Mouse (Mus musculus) liver, embryonic 14.5 days (tissue): Measurements from ENCODE around the gene Ryr1. TPM values are rescaled to one million over a fixed set of nuclear protein-coding genes. Genes with fewer than 3 reads are reported as not detected.

ENCODE experiments used
- ATAC-seq: fragments of 200-750 bp; cut with Nextera tagmentation; 2 replicates; pipeline ENCODE4 v1.8.0; 2017; ENCODE audit warnings: moderate number of reproducible peaks, mild to moderate bottlenecking, moderate library complexity; ENCODE audit not compliant: insufficient read depth
- DNase-seq, 3 experiments: peaks; one replicate each; pipeline ENCODE4 v3.0.0-alpha.2; 2012 to 2013; ENCODE audit warnings: low read depth in 3 of 3, low spot score in 3 of 3
- H3K27ac ChIP-seq: fragments of 300-500 bp; sonication (generic); 2 replicates; pipeline ENCODE4 v1.5.1; 2014; ENCODE audit warnings: moderate library complexity, mild to moderate bottlenecking, control low read depth, inconsistent platforms
- H3K27me3 ChIP-seq: fragments of 300-500 bp; sonication (generic); 2 replicates; pipeline ENCODE4 v1.6.1; 2014; ENCODE audit warnings: mild to moderate bottlenecking, low read length, moderate library complexity; ENCODE audit not compliant: control insufficient read depth, insufficient read depth
- H3K36me3 ChIP-seq: fragments of 300-500 bp; sonication (generic); replicated peaks from 2 replicates; pipeline ENCODE4 v1.6.1; 2014; ENCODE audit warnings: low read depth; ENCODE audit not compliant: control insufficient read depth, insufficient read depth
- H3K4me1 ChIP-seq, 2 experiments: fragments of 200-500 bp in 1 of 2; fragments of 300-500 bp in 1 of 2; sonication (generic) in 1 of 2; replicated peaks; 2 replicates each; pipeline ENCODE4 v1.6.1; 2012 to 2014; ENCODE audit warnings: antibody characterized with exemption in 1 of 2, inconsistent platforms in 1 of 2, low read length in 1 of 2; ENCODE audit not compliant: control insufficient read depth in 2 of 2, insufficient read depth in 2 of 2
- H3K4me2 ChIP-seq: fragments of 300-500 bp; sonication (generic); 2 replicates; pipeline ENCODE4 v1.6.1; 2014; ENCODE audit warnings: low read depth, mild to moderate bottlenecking, control low read depth, moderate library complexity
- H3K4me3 ChIP-seq, 2 experiments: fragments of 200-500 bp in 1 of 2; fragments of 300-500 bp in 1 of 2; sonication (generic) in 1 of 2; 2 replicates each; pipeline ENCODE4 v1.5.1; 2012 to 2014; ENCODE audit warnings: low read depth in 2 of 2, low read length in 2 of 2, mild to moderate bottlenecking in 2 of 2, control low read depth in 1 of 2, inconsistent platforms in 1 of 2, moderate library complexity in 1 of 2; ENCODE audit not compliant: insufficient read depth in 1 of 2
- H3K9ac ChIP-seq: fragments of 300-500 bp; sonication (generic); replicated peaks from 2 replicates; pipeline ENCODE4 v1.6.1; 2014; ENCODE audit warnings: mild to moderate bottlenecking, control low read depth, moderate library complexity
- H3K9me3 ChIP-seq: fragments of 300-500 bp; sonication (generic); 2 replicates; pipeline ENCODE4 v1.6.1; 2016; ENCODE audit warnings: low read length, mixed read lengths; ENCODE audit not compliant: control insufficient read depth
- CTCF ChIP-seq: IDR thresholded peaks from 2 replicates; pipeline ENCODE4 v1.5.1; 2016; ENCODE audit warnings: antibody characterized with exemption, low read depth, control low read depth
- EP300 ChIP-seq: IDR thresholded peaks from 2 replicates; pipeline ENCODE4 v1.6.1; 2016; ENCODE audit warnings: antibody characterized with exemption, low read depth
- WGBS: fragments of 180-500 bp; shearing (Covaris S2); extraction: QIAGEN DNeasy Blood & Tissue Kit; methylation state at CpG from one replicate; pipeline ENCODE4 v1.1.7; 2014; ENCODE audit not compliant: insufficient replicate concordance; 5-methylcytosine and 5-hydroxymethylcytosine counted together
- polyA plus RNA-seq, 2 experiments: library from polyadenylated mRNA; depleted of rRNA in 1 of 2; stranded (reverse) in 1 of 2; unstranded in 1 of 2; fragments of >200 nt; fragmentation: Nextera tagmentation in 1 of 2; extraction: Ambion mirVana in 1 of 2; gene quantifications; 2 replicates each; pipeline versions ENCODE4 v1.2.1 to v1.2.3; 2012 to 2014

Ryr1 gene
- polyA plus RNA-seq, 2 experiments, result 0.06 to 0.08 TPM

DNA sequence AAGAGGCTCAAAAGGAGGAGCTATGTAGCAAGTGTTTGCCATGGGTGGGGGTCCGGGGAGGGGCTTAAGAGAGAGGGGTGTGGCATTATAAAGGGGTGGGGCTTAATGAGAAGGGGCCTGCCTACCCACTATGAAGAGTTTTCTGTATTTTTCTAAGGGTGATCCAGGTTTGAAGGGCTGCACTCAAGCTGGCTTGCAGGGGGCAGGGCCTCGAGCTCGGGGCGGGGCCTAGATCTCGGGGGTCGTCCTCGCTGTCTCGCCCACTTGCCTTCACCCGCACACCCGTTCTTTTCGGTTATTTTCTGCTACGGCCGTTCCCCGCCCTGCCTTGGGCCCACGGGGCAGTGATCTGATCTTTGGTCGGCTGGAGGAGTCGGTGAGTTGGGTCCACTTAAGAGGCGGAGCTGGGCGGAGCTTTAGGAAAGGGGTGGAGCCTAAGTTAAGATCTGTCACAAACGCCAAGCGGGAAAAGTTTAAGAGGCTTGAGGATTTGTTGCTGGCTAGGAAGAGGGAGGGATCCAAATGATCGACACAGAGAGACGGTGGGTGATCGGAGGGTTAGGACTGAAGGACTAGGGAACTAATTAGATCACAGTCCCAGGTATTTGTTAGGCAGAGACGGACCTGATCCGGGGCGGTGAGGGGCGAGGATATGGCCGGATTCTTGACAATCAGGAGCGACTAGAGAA, 45.2 kb upstream of the Ryr1 start, which contains the start of the genes Ggn and Spred3:
Gene Ggn (plus strand): TSS at position 145 of the 689 bp plus-strand sequence.
Gene Spred3 (minus strand): TSS at position 346 of the 689 bp plus-strand sequence.
- Histone ChIP-seq H3K4me1 (peaks cover 2 to 6% of the 10 kb centered on the region in 2 experiments; a peak in 1 of 4 replicates), H3K9me3 (no peaks in the 10 kb centered on the region), H3K4me2 (peak within 1 kb of the TSS; percentile 61), H3K27me3 (peaks cover 54% of the 10 kb centered on the region), H3K27ac (no peak within 1 kb of the TSS), H3K9ac (peak within 1 kb of the TSS; percentile 7; the same call in 1 of the 2 replicates), H3K36me3 (peaks cover 7% of the 10 kb centered on the region), H3K4me3 (peak within 1 kb of the TSS; percentile 35 to 53)
- ATAC-seq, result peak; percentile 53
- DNase-seq, result peak; percentile 52 to 71 (median 56)
- under 1% methylated on average over 30 of the region's 30 CpGs for WGBS
- no peak for TF ChIP-seq CTCF
- no peak for TF ChIP-seq EP300

- Histone ChIP-seq H3K27me3 (peaks cover 54% of the 10 kb centered on the region), H3K36me3 (peaks cover 4% of the 10 kb centered on the region), H3K4me2 (peak overlapping the region; percentile 61), H3K27ac (no peak overlapping the region), H3K9me3 (no peaks in the 10 kb centered on the region), H3K9ac (no peak overlapping the region), H3K4me1 (peaks cover 2 to 6% of the 10 kb centered on the region in 2 experiments; a peak in 1 of 4 replicates), H3K4me3 (peak overlapping the region; percentile 34 to 53)
- ATAC-seq (peak; percentile 53; the same call in 1 of the 2 replicates), DNase-seq (peak in 1 of 3 experiments; percentile 42)
- TF ChIP-seq CTCF, result no peak
- TF ChIP-seq EP300, result no peak
- WGBS, result 1% methylated on average over 38 of the region's 39 CpGs
Measured at GRCm38 (mm10) chr7:29169231-29170065, 44.5 kb upstream of the Ryr1 start.

DNA sequence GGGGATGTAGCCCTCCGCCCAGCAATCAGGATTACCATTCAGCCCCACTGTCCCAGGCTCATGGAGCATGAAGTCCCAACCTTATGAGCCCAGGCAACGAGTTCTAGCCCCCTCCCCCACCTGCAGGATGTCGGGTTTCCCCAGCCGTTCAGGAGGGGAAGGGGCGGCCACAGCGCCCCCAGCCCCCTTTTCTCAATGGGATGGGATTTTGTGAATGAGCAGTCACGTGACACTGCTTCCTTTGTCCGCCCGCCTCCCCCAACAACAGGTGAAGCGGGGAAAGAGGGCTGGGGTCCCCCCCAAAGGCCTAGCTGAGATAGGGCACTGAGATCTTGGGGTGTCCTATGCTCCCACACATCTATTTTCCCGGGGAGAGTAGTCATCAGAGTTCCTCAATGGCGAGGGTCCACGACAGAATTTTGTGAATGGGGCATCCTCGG, 43.8 kb upstream of the Ryr1 start:
- H3K4me3 ChIP-seq, result peak overlapping the region; percentile 32 to 53; a peak in 2 of 4 replicates
- H3K27me3 ChIP-seq, result peaks cover 54% of the 10 kb centered on the region
- ATAC-seq (no peak), DNase-seq (no peak)
- TF ChIP-seq CTCF (no peak), EP300 (no peak)
- H3K4me2 ChIP-seq, result peak overlapping the region; percentile 61
- WGBS, result 2% methylated on average over 14 of the region's 14 CpGs
- no peak overlapping the region for H3K27ac ChIP-seq
- no peak overlapping the region for H3K9ac ChIP-seq
- peaks cover 2 to 6% of the 10 kb centered on the region in 2 experiments; a peak in 1 of 4 replicates for H3K4me1 ChIP-seq
- H3K36me3 ChIP-seq, result peaks cover under 1% of the 10 kb centered on the region
- H3K9me3 ChIP-seq, result no peaks in the 10 kb centered on the region

DNA sequence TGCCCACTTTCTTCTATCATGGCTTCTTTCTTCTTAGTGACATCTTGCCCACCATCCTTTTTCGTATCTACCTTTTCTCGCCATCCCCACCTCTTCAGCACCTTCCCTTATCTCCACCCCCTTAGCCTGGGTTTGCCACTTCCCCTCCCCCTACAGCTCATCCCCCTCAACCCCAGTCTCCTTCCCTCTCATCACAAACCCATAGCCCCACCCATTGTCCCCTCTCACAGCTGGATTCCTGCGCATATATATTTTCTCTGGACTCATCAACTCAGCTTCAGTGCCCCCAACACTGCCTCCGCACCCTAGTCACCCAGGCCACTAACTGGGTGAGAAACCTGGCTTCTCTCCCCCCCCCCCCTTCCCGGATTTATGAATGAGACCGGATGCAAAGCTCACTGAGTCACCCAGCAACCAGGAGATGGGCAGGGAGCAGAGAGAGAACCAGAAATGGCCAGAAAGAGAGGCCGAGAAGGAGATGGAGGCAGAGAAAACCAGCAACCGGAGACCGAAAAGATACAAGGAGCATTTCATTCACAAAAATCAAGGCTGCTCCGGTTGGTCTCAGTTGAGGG, 43.2 kb upstream of the Ryr1 start:
- Histone ChIP-seq H3K27me3 (peaks cover 54% of the 10 kb centered on the region), H3K27ac (no peak overlapping the region), H3K9me3 (no peaks in the 10 kb centered on the region), H3K9ac (no peak overlapping the region), H3K4me3 (no peak overlapping the region), H3K4me2 (no peak overlapping the region), H3K36me3 (no peaks in the 10 kb centered on the region), H3K4me1 (peaks cover 2 to 6% of the 10 kb centered on the region in 2 experiments; a peak in 2 of 4 replicates)
- TF ChIP-seq EP300, result no peak
- TF ChIP-seq CTCF, result no peak
- WGBS, result 11% methylated on average over 10 of the region's 10 CpGs
- DNase-seq, result no peak
- ATAC-seq, result no peak
